Comparison of ENCODE assay signal across 7 mouse cellular contexts in genomic region chr9:7763614-7764300, GRCm38 (mm10). TPM values are rescaled to one million over a fixed set of nuclear protein-coding genes. Genes with fewer than 3 reads are reported as not detected.
A peak's percentile ranks its signal among the peaks of the same experiment; 100 is the strongest.
DNase-seq lines count a peak whose midpoint lies in the region; ATAC-seq lines count a peak whose summit lies in the region.

Gene Tmem123, plus strand, starts transcription at chr9:7764041.

- H3K4me3 ChIP-seq in intestine, embryonic 16.5 days (ENCODE audit: low read length): peak within 1 kb of the TSS; percentile 89
- H3K4me3 ChIP-seq in midbrain, embryonic 11.5 days (ENCODE audit: low read depth, low read length): peak within 1 kb of the TSS; percentile 81

- H3K27me3 ChIP-seq in intestine, embryonic 16.5 days (replicated peaks; ENCODE audit: control insufficient read depth, insufficient read depth, low read length): no peaks in the 10 kb centered on the region
- H3K27me3 ChIP-seq in midbrain, embryonic 11.5 days (ENCODE audit: control insufficient read depth, insufficient read depth, low read length): peaks cover 9% of the 10 kb centered on the region

- no peaks in the 10 kb centered on the region for H3K36me3 ChIP-seq in intestine, embryonic 16.5 days (ENCODE audit: control insufficient read depth, insufficient read depth, low read length)
- no peaks in the 10 kb centered on the region for H3K36me3 ChIP-seq in midbrain, embryonic 11.5 days (ENCODE audit: control insufficient read depth, insufficient read depth, low read length)

- peaks cover 3% of the 10 kb centered on the region for H3K9me3 ChIP-seq in intestine, embryonic 16.5 days (ENCODE audit: control insufficient read depth, low read length)
- H3K9me3 ChIP-seq in midbrain, embryonic 11.5 days (ENCODE audit: control insufficient read depth, low read length): peaks cover 2% of the 10 kb centered on the region; the same call in 1 of the 2 replicates

- H3K4me2 ChIP-seq in intestine, embryonic 16.5 days (ENCODE audit: low read depth, low read length): peak within 1 kb of the TSS; percentile 67
- H3K4me2 ChIP-seq in midbrain, embryonic 11.5 days: peak within 1 kb of the TSS; percentile 79

- WGBS in intestine, embryonic 16.5 days: under 1% methylated on average over 52 of the region's 52 CpGs
- WGBS in midbrain, embryonic 11.5 days: under 1% methylated on average over 44 of the region's 52 CpGs

- H3K9ac ChIP-seq in intestine, embryonic 16.5 days (ENCODE audit: low read depth, low read length): peak within 1 kb of the TSS; percentile 91
- H3K9ac ChIP-seq in midbrain, embryonic 11.5 days (ENCODE audit: low read length): peak within 1 kb of the TSS; percentile 88

- peak; percentile 100 for DNase-seq in adrenal gland, adult 8-10 months
- peak; percentile 100 for DNase-seq in embryo, embryonic 9.5 days (ENCODE audit: extremely low spot score)
- DNase-seq in gastrocnemius, postnatal 4 days (ENCODE audit: low spot score in 2 of 2): peak; percentile 97 to 99
- DNase-seq in left cerebral cortex, postnatal 36 days (ENCODE audit: low spot score in 2 of 2): peak; percentile 90 to 92
- DNase-seq in midbrain, embryonic 11.5 days (ENCODE audit: low spot score, missing footprints): peak; percentile 100
- DNase-seq in skeletal muscle tissue, adult 2 months (ENCODE audit: low read depth, low spot score): peak; percentile 99

- peak; percentile 97 for ATAC-seq in intestine, embryonic 16.5 days
- ATAC-seq in midbrain, embryonic 11.5 days (ENCODE audit: low FRiP score): peak; percentile 97

- peaks cover 11% of the 10 kb centered on the region; the same call in 1 of the 2 replicates for H3K4me1 ChIP-seq in intestine, embryonic 16.5 days (ENCODE audit: control insufficient read depth, insufficient read depth, low read length)
- H3K4me1 ChIP-seq in midbrain, embryonic 11.5 days (ENCODE audit: control insufficient read depth, insufficient read depth, low read length): peaks cover 32% of the 10 kb centered on the region

- intact Hi-C loops in left cerebral cortex, postnatal 36 days (cut with DNase I): loop anchor here (10.0 kb wide), 1 partner anchor 71 kb away; the partner anchor contains the start of gene Birc2

- H3K27ac ChIP-seq in intestine, embryonic 16.5 days (ENCODE audit: low read length): peak within 1 kb of the TSS; percentile 81
- peak within 1 kb of the TSS; percentile 40; the same call in 1 of the 2 replicates for H3K27ac ChIP-seq in midbrain, embryonic 11.5 days (ENCODE audit: low read depth, low read length)

RNA-seq across cellular contexts. Expression of gene Tmem123, which starts in this region (rescaled TPM):
- 100 to 1,000 TPM; 175 to 208 (median 193) TPM for total RNA-seq in adrenal gland, adult 8-10 months (2022)
- total RNA-seq in gastrocnemius, postnatal 4 days (2021): 10 to 100 TPM; 50.8 to 54.9 TPM
- 61.6 and 62.1 TPM in 2 replicates for polyA plus RNA-seq in intestine, embryonic 16.5 days (2015; fragmentation: Nextera tagmentation; extraction: Ambion mirVana)
- 10 to 100 TPM; 11.1 to 11.2 TPM for total RNA-seq in left cerebral cortex, postnatal 36 days (2021)
- 140 and 153 TPM in 2 replicates for polyA plus RNA-seq in midbrain, embryonic 11.5 days (2014; fragmentation: Nextera tagmentation; extraction: Ambion mirVana)

Comparison
In these comparisons a context has a peak if more than half of its experiments do, and no peak if none do; other contexts are left out.
1. Peak in every context shown above with its lines: DNase-seq, ATAC-seq, H3K4me3 ChIP-seq and H3K27ac ChIP-seq.
2. RNA of gene Tmem123 (total RNA-seq): 175 to 208 TPM in adrenal gland, adult 8-10 months and 50.8 to 54.9 TPM in gastrocnemius, postnatal 4 days; 11.1 to 11.2 TPM in left cerebral cortex, postnatal 36 days; every median in the first group is over 4 times any median in the second.